Mouse (Mus musculus) 416B (cell line): ENCODE data around the gene Hist1h4f.

Experiments
- DNase-seq: peaks from one replicate; pipeline ENCODE4 v3.0.0; 2011; ENCODE audit warnings: low read depth

Hist1h4f gene

GRCm38 (mm10) chr13:23513517-23513916, 37.9 kb downstream of the Hist1h4f start:
- DNase-seq: no peak

GRCm38 (mm10) chr13:23510127-23510526, 41.3 kb downstream of the Hist1h4f start:
- no peak for DNase-seq

GRCm38 (mm10) chr13:23506819-23507515, 44.5 kb downstream of the Hist1h4f start:
- DNase-seq: peak; percentile 43

- DNase-seq: peak; percentile 76
These were observed 45.1 kb downstream of the Hist1h4f start for GRCm38 (mm10) chr13:23506351-23506750.

GRCm38 (mm10) chr13:23505662-23506345, 45.6 kb downstream of the Hist1h4f start:
- DNase-seq: peak; percentile 63

GRCm38 (mm10) chr13:23503797-23504196, 47.7 kb downstream of the Hist1h4f start:
- peak; percentile 75 for DNase-seq

GRCm38 (mm10) chr13:23502916-23503315, 48.5 kb downstream of the Hist1h4f start:
- DNase-seq: no peak

- peak; percentile 40 for DNase-seq
These were observed 49.3 kb downstream of the Hist1h4f start for GRCm38 (mm10) chr13:23502031-23502567.

- no peak for DNase-seq
These were observed 49.9 kb downstream of the Hist1h4f start for GRCm38 (mm10) chr13:23501511-23501910.
